Mouse (Mus musculus) cerebellum, postnatal 10 days (tissue): ENCODE results near the gene Srgap3.

Source experiments
- DNase-seq, 2 experiments: peaks; one replicate each; pipeline ENCODE4 v3.0.0; 2021; ENCODE audit warnings: mixed read lengths in 2 of 2

Gene Srgap3

DNA sequence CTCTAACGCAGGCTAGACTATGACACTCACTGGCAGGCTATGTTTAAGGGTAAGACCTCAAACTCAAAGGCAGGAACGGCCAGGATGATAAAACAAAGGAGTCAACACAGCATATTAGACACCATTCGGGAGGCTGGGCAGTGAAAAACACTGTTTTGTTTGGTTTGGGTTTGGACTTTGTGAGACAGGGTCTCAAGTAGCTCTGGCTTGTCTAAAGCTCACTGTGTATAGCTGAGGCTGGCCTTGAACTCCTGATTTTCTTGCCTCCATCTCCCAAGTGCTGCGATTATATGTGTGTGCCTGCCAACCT, 136.6 kb downstream of the Srgap3 start:
- no peak for DNase-seq

DNA sequence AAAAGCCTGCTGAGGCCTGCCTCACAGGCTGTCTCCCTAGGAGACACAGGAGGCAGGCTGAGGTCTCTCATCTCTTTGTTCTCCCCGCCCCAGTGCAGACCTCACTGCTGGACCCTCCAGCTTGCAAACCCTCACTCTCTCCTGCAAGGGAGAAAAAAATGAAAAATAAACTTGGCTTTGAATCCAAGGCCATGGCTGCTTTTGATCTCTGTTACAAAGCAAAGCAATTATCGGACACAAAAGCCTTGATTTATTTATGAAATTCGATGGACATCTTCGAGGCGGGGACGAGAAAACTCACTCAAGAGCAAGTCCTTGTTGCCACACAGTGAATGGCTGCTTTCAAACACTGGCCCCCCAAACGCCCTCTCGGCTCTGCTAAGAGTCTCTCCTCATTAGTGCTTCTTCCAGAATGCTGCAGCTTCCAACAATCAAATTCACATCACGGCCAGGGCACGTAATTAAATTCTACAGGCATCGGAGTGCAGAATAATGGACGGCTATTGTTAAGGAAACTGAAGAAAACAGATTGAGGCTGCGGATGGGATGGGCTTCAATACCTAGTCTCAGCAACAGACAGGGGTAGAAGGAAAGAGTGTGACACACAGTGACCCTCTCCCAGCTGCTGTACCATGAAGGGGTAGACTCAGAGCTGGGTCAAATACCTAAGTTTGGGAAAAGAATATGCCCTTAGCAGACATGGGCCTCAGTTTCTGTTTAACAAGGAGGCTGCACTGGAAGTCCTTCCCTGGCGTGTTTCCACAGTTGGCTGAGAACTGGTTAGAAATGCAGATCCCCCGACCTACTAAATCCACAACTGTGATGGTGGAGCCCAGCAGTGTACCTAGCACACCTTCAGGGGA, 137.2 kb downstream of the Srgap3 start:
- DNase-seq, result peak in 1 of 2 experiments; percentile 53

DNA sequence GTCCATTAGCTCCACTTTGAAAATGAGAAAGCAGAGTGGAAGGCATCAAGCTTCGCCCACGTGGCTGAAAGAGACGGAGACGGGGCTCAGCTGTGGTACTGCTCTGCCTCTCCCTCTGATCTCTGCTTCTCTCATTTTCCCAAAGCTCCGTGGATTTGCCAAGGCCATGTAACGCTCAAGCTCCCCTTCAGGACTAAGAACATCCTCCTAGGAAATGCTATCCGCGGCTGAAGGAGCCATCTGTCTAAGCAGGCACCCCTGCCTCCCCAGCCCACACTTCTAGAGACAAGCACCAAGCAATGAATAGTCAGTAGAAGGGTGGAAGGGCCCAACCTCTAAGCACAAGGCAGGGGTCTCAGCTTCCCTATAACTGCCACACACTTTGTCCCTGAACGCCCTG, 138.3 kb downstream of the Srgap3 start:
- DNase-seq, result no peak

DNA sequence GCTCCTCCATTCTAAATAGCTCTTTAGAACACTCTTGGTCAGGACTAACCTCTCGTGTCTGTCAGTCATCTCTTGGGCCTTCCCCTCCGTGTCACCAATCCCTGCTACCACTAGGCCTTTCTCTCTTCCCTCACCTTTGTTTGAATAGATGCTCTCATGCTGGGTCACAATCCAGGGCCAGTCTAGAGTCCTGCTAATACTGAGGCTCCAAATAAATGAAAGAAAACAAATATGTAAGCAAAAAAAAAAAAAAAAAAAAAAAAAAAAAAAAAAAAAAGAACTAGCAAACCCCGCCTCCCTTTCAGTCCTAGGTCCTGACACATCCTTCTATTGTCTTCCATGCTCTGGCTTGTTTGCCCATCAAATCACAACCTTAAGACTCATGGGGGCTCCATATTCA, 145.1 kb downstream of the Srgap3 start:
- no peak for DNase-seq

DNA sequence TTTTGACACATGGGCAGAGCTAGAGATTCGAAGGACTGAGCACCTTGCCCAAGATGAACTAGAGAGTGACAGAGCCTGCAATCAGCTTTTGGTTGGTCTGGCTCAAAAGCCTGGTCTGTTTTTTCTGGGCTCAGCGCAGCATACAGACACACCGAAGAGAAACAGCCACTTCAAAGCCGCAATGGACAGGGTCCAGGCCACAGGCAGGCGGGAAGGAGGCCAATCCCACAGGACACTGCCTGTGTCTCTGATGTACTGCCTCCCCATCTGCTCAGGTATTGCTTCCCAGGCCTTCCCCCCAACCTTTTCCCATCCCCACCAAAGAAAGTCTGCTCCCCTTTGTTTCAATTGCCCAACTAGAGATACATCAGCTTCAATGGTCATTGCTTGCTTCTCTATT, 148.7 kb downstream of the Srgap3 start:
- peak; percentile 91 to 94 for DNase-seq

DNA sequence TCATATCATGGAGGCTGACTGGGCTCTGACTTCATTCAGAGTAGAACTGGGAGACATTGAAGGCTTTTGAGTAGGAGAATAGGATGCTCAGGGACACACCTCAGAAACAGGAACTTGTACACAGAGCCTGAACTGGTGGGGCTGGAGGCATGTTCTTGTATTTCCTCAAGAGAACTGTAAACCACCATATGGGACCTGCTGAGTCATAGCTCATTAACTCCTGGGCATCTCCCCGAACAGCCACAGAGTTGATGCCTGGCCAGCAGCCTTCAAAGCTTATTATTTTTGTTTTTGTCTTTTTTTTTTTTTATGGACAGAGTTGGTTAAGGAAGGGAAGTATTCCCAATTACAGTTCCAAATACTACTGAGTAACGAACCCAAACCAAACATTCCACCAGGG, 150.5 kb downstream of the Srgap3 start:
- DNase-seq, result peak; percentile 25 to 47

DNA sequence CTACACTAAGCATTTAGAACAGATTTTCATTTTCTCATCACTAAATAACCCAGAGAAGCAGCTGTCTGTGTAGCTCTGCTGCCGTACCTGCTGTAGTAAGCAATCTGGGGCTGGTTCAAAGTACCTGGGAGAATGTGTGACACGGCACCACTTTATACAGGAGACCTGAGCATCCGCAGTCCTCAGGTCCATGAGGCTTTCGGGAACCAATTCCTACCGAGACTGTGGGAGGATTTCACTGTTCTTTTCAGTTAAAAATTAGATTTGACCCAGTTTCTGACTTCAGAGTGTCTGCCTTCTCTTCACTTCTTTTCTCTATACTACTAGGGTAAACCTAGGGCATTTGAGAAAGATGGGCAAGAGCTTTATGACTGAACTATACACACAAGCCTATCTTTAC, 153.2 kb downstream of the Srgap3 start:
- no peak for DNase-seq

DNA sequence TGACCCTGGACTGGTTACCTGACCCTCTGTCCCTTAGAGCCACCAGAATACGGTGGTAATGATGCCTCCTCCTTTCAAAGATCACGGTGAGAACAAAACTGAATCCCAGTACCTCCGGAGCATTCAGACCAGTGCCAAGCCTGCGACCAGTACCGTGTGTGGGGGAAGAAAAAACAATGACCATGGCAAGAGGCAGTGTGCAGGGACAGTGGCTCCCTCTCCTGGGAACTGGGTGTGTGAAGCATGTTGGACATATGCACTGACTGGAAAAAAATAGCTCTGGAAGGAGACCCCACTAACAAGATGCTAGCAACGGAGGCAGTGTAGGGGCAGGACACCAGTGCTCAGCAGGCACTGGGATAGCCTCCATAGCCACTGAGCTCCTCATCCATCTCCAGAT, 157.2 kb downstream of the Srgap3 start:
- peak; percentile 36 to 40 for DNase-seq

DNA sequence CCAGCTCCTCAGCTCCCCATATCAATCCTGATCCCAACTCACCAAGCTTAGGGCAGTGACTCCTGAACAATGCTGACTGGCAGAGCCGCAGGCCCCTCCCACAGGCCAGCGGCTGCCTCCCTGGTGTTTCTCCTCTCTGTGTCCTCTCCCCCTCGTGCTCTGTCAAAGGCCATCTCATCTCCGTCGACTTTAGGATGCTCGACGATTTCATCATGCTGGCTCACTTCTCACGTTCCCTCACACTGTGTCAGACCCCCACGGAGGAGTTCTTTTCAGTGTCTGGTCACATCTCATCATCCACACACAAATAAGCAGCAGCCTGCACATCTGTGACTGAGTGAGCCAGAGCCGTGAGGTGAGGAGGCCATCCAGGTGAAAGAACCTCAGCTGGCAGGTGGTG, 158.4 kb downstream of the Srgap3 start:
- peak; percentile 26 to 31 for DNase-seq

DNA sequence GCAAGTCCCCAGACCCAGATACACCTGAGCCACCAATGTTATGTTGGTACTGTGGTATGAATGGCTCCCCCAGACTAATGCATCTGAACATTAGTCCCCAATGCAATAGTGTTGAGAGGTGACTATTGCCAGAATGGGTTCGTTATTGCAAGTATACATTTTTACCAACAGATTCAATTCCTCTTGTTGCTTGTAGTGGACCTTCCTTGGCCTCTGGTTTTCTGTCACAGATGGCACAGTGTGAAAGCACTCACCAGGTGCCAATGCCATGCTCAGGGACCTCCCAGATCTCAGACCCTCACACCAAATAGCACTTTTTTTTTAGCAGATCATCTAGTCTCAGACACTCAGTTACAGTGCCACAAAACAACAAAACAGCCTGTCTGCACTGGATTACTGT, 158.9 kb downstream of the Srgap3 start:
- DNase-seq, result no peak

DNA sequence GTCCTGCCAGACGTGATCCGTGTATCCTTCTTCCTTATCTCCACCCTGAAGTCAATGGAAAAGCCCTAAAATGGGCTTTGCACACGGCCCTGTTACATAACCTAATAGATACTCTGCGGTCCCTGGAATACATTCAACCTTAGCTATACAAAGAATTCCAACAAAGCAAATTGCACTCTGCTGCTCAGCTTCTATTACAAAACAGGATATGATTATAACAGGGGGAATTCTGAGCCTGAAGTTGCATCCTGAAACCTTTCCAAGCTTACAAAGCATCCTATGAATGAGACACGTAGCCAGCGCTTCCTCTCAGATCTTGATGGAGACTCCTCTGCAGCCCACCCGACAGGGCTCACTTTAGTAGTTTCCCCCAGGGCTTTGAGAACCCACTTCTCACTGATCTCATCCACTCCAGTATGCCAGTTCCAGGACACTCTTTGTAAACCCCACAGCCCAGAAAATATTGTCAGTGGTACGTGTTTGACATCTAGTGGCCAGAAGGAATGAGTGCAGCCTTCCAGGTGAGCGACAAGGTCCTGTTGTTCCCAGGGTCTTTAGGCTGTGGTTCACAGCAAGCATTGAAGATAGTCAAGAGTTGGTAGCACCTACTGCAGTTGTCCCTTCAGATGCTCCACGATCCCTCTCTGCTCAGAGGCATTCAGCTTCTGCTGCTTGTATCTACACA, 165.5 kb downstream of the Srgap3 start:
- no peak for DNase-seq

DNA sequence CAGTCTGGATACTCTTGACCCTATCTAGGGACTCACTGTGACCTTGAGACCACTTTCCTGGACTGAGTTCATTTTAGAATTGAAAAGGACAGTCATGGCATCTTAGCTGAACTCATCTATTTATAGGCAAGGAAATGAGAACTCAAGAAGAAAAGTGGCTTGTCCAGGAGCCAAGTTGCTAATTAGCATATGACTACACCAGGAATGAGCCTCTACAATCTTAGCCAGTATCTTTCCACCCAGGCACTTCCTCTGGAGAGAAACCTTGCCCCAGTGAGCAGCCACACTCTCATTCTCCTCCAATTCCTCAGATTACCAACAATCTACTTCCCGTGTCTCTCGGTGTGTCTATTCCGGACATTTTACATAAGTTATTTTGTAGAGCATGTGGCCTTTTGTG, 168.9 kb downstream of the Srgap3 start:
- no peak for DNase-seq

DNA sequence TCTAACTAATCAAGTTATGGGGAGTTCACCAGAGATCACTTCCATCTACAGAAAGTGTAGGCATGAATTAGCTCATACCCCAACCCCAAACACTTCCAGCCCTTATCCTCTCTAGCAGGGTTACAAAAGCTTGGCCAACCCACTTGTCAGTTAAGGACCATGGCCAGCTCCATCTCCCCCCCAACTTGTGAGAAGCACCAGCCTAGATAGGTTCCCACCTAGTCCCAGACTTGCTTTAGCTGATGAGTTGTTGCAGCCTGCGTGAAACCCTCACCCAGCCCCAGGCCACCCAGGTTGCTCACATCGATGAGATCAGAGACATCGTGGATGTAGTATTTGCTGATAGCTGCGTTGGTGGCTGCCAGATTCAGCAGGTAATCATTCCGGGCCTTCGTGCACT, 170.3 kb downstream of the Srgap3 start:
- DNase-seq, result no peak

DNA sequence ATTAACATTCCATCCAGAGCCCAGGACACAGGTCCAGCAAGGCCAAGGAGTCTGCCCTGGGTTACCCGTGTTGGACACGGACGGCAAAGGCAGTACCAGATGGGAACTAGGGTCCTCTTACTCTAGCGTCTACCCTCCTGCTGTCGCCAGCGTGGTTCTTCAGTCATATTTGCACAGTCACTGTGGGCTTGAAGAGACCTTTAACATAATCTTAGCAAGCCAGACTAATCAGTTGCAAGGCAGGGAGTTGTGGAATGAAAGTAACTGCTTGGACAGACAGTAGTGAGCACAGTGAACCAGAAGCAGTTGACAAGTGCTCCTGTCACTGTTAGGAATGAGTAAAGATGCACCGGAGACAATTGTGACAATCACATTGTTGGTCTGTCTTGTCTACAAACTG, 173.3 kb downstream of the Srgap3 start:
- DNase-seq, result no peak

DNA sequence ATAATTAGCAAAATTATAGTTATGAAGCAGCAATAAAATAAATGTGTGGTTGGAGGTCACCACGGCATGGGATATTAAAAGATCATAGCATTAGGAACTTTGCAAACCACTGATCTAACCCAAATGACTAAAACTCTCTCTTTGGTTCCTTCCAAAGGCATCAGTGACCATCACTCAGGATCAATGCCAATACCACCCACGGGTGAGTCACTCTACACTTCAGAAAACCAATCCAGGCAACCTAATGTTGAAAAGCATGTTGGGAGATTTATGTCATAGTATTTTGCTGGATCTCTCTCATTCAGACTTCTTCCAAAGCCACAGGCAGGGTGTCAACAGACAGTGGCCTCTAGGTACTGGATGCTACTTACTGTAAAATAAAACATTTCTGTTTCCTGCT, 176.1 kb downstream of the Srgap3 start:
- no peak for DNase-seq

DNA sequence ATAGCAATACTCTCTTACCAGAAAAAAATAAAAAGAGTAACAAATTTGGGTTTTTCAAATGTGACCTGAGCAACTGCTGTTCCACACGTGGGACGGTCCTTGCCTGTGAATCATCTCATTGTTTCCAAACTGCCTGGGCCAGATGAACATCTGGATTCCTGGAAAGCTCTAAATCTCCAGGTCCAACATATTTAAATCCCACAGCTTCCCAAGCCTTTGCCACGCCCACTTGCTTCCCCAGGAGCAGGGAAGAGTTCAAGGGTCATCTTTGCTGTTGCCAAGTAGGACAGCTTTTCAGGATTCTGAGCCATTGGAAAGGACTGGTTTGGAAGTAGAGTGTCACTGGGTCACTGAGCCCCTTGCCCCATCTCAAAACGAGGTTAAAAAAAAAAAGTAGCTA, 188.5 kb downstream of the Srgap3 start:
- no peak for DNase-seq

DNA sequence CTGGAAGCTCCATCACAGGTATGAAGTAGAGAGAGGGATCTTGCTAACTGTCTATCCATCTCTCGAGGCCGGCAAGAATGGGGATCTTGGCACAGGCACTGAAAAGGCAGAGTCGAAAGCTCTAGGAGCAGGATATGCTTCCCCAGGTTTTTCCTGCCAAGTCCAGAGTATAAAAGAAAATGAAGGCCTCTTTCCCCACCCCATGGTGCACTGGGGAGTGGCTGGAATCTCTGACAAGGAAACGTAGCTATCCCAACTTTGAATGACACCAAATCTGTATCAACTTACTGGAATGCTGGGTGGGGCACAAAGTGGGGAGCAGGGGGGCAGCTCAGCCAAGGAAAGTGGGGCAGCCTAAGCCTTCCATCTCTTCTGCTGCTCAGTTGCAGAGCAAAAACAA, 190.2 kb downstream of the Srgap3 start:
- DNase-seq, result no peak

DNA sequence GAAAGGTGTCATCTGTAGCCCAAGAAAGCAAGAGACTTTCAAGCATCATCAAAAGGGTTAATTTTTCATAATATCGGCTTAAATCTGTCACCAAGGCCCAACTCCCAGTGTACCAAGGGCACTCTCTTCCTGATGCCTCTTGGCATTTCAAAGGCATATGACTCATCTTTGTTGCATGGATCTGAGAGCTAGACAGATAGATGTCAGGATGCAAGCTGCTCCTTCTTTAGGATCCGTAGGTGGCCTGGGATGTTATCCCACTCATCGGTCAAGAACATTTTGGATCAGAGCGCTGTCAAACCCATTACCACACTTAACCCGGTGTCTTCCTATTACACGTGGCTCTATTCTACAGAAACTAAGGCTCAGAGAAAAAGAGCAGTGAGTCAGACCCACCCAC, 192.1 kb downstream of the Srgap3 start:
- no peak for DNase-seq

DNA sequence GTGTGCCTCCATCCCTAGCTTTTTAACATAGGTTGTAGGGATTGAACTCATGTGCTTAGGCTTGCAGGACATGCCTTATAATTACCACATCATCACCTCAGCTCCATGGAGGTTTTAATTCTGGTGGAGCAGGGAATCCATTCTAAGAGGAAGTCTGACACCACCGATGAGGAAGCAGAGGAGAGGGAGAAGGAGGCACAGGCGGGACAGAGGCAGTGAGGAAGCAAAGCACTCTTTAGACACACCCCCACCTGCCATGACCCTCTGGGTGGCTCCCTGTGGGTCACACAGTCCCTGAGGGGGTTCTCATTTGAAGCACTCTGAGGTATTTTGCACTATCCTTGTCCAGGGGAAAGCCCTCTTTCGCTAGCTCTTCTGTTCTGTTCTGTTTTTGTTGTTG, 194.5 kb downstream of the Srgap3 start:
- no peak for DNase-seq

DNA sequence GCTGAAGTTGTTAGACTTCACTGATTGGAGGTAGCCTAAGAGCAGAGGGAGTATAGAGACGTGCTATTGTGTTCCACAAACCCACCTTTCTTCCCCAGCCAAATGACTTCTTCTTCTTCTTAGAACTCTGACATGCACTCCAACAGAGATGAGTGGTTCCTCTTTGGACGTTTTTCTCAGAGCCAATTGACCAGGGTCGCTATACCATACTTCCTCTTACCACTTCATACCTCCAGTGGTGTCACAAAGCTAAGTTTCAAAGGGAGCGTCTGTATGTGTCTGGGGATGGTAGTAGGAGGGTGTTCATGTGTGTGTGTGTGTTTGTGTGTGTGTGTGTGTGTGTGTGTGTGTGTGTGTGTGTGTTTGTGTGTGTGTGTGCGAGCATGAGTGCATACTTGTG, 195.1 kb downstream of the Srgap3 start:
- DNase-seq, result no peak

DNA sequence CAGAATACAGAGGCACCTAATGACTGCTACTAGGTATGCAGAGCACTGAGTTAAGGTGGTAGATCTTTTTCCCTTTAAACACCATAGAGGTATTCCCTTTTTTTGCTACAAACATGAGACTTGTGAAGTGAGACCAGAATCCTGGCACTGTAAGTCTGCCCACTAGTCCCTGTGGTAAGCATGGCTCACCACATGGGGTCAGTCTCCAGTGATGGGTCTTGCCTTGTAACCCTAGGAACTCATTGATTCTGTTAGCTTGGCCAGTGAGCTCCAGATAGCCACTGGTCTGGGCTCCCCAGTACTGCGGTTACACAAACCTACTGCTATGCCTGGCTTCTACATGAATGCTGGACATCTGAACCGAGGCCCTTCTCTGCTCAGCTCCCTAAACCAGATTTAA, 204.8 kb downstream of the Srgap3 start:
- peak; percentile 36 to 41 for DNase-seq

DNA sequence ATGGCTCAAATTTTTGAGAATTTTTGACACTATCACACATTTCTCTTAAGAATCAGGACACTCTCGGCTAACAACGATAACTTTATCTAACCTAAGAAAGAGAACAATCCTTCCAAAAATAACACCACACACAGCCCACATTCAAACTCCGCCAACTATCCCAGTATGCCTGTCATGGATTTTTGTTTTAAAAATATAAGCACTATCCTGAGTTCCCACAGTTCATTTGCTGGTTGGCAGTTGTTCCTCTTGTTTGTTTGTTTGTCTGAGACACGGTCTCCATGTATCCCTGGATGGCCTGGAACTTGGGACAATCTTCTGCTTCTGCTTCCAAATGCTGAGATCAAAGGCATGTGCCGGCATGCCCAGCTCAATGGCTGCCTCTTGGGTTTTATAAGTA, 205.3 kb downstream of the Srgap3 start:
- DNase-seq, result no peak

DNA sequence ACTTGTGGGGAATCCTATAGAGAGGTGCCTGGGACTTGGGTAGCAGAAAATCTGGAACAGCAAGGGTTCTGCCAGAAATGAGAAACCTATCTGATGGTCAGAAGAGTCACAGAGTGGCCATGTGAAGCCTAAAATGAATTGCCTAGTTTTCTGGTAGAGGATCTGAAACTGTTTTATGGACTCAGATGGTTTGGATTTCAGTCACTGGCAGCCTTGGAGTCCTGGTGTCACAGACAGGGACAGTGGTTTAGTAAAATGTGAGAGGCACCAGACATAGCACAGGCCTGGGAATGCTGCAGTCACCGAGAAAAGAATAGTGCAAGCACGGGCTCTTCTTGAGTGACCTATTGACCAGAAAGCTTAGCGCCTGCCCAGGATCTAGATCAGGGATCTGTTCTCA, 207.4 kb downstream of the Srgap3 start:
- DNase-seq, result no peak

DNA sequence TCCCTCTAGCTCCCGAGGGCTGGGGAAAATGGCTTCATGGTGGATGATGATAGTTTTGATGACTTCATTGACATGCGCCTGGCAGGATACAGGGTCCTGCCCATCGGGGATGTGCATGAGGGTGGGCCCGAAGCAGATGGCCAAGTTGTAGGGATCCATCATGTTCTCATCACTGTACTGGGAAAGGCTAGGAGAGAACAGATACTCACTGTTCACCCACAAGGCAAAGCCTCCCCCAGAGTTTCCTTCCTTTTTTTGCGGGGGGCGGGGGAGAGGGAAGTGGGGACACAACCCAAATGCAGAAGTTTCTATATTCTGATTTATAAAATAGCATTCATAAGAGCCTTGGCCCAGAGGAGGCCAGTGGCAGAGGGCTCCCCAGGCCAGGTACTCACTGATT, 208.1 kb downstream of the Srgap3 start:
- no peak for DNase-seq

DNA sequence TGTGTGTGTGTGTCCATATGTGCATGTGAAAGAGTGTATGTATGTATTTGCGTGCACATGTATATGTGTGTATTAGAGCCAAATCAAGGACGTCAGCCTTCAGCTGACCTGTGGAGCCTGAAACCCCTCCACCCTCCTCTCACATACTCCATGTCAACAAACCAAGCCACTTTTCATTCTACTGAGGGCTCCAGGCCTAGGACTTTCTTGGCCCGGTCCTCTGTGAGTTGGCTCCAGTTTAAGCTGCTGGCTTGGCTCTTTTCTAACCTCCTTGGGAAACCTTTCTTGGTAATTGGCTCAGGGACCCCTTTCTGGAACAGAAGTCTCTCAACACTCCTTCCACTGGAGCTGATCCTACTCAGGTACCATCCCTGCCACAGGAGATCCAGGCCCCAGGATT, 210.6 kb downstream of the Srgap3 start:
- peak; percentile 48 to 64 for DNase-seq
